Mouse (Mus musculus): ENCODE measurements around the gene Disc1.

- TF ChIP-seq POLR2A (IDR thresholded peaks at IDR 0.05; ENCODE audit: borderline replicate concordance, insufficient read depth, low read length), result no peak
- no peak for TF ChIP-seq CTCF (IDR thresholded peaks at IDR 0.05; ENCODE audit: borderline replicate concordance, insufficient read depth, low read depth, low read length)
Measured at GRCm38 (mm10) chr8:125133685-125134114, 79.7 kb downstream of the Disc1 start.
